Mouse (Mus musculus): ENCODE measurements around the gene Cwc22. TPM values are rescaled to one million over a fixed set of nuclear protein-coding genes. Genes with fewer than 3 reads are reported as not detected.

Cwc22 gene
- total and polyA plus RNA-seq, 3 experiments: 0.77 to 35.3 (median 27.6) TPM

DNA sequence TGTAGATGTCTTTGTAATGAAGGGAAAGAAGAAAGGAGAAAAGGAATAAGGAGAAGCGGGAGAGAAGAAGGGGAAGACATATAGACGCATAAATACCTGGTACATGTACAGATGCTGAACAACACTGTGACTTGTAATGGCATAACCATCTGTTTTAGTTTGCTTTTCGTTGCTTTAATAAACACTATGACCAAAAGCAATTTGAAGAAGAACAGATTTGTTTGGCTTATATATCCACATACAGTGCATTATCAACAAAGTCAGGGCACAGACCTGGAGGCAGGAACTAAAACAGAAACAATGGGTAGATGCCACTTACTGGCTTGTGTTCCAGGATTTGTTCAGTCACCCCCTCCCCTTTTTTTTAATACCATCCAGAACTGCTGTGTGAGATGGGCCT, 24.4 kb upstream of the Cwc22 start:
- no peak for DNase-seq

DNA sequence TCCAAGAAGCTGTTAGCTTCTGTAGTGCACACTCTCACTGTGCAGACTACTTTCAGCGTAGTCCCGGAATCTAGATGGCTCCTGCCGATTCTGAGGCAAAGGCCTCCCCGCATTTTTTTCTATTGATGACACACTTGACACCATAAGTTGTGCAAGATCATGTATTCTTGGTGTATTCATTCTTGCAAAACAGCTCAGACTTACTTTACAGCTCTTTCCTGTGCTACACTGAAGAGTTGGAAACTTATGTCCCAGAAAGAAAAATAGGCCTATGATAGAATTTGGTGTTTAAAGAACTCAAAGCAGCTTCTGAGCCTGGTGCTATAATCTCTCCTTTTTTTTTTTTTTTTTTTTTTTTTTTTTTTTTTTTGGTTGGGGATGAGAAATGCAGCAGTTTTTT, 23.8 kb upstream of the Cwc22 start:
- no peak for DNase-seq

DNA sequence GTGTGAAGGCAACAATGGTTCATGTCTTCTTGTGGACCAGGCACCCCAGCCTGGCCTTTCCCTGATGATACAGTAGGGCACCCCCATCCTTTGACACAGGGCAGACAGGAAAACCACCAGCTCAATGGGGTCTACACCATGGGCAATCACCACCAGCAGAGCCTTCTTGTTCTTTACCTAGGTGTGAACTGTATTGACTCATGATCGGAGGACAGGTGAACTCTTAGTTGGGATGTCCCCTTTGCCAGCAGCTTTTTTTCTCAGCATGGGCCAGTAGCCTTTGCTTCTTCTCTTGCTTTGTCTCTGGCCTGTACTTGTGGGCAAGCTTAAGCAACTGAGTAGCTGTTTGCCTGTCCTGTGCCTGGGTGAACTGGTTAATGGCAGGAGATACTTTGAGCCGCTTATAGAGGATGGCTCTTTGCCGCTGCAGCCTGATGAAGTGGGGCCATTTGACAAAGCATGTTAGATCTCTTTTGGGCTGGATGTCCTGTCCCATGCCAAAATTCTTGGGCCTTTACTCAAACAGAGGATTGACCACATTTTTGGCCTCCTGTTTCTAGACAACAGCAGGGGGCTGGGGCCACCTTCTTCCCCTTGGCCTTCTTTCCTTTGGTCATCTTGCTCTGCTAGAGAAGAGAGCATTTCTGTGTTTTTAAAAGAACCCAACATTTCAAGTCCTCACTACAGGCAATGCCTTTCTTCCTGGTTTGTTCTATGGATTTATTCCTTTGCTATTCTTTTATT, 16.4 kb upstream of the Cwc22 start:
- DNase-seq: no peak

DNA sequence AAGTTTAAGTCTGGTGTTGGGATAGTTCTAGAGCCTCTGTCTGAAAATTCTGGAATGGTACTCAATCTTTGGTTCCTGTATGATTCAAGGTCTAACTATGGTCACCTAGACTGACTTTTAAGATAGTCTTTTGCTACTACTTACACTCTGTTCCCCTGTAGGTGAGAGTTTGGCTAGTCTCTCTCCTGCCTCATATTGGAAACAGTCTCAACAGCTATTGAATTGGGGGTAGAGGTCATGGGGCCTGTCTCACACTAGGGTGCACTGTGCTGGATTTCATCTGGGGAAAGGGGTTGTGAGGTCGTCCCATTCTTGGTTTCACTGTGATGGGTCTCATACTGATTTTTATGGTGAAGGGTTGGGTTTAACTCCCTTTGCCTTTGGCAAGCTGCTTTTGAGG, 15.1 kb upstream of the Cwc22 start:
- no peak for DNase-seq

DNA sequence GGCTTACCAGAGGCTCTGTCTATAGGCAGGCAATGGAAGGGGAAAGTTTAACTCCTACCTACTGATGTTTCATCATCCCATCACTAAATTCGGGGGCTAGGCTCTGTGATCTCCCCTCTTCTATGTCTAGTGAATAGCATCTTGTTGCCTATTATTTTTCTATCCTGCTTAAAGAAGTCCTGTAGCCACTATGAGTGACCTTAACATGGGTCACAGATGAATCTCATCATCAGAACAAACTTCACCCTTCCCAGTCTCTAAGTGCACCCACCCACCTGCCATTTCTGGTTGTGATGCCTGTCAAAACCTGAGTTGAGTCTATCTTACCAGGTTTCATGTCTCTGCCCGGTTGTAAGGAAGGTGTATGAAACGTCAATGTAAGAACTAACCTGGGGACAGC, 14.5 kb upstream of the Cwc22 start:
- no peak for DNase-seq

DNA sequence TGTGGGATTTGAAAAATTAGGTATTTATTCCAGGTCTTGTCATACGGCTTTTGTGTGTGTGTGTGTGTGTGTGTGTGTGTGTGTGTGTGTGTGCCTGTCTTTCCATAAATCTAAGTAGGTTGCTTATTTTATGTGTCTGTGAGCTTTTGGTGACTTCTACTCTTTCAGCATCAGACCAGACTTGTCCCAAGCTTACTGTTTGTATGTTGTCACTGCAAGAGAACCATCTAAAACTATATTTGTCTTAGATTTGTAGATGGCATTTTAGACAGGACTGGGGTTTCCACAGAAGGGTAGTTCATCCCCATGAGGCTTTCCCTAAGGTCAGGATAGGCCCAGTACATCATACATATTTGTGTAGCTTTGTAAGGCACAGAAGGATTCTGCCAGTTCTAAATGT, 13.2 kb upstream of the Cwc22 start:
- no peak for DNase-seq

DNA sequence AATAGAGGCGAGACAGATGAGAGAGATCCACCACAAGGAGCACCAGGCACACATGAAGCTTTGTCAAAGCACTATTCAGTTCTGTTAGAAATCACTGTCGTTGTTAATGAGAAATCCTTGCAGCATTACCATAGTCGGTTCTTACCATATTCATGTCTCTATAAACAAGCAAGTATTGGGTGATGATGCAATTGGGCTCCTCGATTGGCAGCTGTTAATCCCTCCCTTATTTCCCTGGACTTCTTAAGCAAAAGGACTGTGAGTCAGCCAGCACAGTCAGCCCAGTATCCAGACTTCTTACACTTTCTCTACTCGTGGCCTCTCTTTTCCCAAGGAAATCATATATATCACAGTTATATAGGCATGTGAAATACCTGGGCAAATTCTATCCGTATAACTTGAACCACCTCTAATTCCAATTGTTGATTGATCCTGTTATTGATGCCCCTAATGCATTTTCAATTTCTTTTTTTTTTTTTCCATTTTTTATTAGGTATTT, 5.3 kb upstream of the Cwc22 start:
- no peak for DNase-seq

DNA sequence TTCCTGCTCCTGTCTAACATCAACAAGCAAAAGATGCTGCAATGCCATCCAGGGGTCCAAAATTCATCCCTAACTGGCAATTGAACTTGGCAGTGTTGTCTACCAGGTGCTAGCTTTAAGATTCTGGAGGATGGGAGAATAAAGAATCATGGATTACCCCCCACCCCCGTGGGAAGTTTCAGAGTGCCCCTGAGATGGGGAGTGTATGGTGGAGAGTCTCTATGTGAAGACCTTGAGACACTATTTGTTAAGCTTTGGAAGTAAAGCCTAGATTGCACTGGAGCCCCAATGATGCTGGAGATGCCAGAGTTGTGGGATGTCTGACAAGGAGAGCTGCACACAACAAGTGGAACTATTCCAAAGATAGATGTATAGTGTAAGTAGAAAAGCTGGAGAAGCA, 3.9 kb upstream of the Cwc22 start:
- no peak for DNase-seq

DNA sequence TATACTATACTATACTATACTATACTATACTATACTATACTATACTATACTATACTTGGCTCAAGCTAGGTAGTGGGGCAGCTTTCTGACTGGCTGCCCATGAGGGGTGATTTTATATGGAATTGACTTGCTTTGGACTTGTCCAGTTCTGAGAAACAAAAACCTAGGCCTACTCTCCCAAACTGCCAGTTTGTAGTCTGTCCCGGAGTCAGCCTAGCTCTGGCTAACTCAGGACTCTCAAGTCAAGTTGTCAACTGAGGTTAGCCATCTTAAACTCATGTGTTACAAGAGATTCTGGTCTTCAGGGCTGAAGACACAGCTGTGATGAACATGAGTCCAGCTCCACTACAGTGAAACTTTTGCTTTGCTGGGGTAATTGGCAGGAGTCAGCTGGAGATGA, 3.3 kb upstream of the Cwc22 start:
- no peak for DNase-seq

DNA sequence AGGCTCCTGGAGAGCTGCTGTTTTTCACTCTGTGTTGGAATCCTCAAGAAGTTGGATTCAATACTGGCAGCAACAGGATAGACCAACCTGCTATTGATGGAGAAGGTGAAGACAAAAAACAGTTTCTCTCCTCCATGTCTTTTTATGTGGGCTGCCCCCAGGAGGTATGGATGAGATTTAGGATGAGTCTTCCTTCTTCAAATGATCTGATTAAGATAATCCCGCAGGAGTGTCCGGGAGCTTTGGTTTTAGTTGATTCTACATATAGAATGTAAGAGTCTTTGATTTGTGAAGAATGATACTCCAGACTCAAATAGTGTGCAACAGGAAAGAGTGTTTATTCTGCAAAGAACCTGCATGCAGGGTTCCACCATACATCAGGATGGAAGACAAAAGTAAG, 2.7 kb upstream of the Cwc22 start:
- no peak for DNase-seq

DNA sequence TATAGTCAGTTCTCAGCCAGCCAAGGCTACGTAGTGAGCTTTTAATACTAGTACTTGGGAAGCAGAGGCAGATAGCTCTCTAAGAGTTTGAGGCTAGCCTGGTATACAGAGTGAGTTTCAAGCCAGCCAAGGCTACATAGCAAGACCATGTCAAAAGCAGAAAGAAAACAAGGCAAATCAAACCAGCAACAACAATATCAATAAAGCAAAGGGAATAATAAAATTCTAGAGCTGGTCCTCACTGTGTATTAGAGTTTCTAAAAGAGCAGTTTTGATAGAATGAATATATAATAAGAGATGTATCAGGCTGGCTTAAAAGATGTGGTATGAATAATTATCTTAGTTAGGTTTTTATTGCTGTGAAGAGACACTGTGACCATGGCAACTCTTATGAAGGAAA, 2.0 kb upstream of the Cwc22 start:
- no peak for DNase-seq

DNA sequence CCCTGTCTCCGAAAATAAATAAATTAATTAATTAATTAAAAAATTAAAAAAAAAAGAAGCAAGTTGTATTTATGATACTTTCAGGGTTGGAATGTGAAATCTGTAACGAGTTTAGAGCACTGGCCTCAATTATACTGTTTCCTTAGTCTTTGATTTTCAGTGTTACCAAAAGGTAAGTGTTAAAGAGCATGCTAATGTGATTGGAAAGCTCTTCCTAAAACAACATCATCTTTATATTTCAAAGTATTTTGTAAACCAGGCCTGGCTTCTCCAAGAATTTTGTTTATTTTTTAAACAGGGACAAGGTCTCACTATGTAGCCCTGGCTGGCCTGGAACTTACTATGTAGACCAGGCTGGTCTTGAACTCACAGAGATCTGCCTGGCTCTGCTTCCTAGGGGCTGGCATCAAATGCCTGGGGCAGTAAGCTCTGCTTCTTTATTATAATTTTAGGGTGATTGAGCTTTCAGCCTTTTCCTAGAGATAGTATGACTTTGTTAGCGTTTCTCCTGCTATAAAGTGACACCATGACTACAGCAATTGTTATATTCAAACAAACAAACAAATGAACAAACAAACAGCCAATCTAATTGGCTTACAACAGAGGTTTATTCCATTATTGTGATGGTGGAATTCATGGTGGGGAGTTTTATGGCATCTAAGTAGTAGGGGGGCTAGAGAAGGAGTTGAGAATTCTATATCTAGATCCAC, 1.1 kb upstream of the Cwc22 start:
- DNase-seq: no peak

DNA sequence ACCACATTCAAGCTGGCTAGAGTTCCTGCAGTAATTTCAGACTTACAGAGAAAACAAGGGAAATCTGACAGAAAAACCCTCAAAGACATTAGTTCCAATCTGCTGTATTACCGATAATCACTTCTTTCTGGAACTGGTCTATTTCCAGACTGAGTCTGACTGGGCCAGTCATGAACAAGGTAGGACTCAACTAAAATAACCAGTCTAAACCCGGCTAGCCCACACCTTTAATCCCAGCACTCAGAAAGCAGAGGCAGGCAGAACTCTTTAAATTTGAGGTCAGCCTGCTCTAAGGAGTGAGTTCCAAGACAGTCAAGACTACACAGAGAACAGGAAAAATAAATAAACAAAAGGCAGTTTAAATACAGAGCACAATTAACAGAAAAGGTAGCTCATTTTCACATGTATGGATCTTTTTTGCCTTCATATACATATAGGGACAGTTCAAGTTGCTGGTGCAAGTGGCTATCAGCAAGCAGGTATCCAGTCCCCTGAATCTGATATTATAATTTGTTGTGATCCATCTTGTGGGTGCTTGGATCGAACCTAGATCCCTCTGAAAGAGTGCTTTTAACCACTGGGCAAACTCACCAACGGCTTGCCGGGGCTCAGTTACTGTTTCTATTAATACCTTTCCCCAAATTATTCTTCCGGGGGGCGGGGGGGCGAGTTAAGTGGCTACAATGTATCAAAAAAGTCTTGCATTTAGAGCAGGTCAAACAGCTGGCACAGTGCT, 1.1 kb downstream of the Cwc22 start:
- no peak for DNase-seq

DNA sequence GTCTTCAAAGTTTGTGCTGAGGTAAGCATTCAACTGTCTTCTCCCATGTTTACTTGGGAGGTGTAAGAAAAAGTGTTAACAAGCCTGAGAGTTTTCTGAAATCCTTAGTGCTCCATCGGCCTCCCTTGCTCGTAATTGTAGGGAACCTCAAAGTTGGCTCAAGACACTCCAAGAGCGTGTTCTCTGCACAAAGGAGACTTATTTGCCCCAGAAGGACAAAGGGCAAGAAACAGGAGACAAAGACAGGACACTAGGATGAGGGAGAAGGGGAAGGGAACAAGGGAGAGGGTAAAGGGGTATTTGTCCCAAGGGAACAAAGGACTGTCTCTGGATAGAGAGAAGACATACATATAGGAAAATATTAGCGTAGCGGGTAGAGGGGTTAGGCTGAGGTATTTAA, 1.9 kb downstream of the Cwc22 start:
- no peak for DNase-seq

DNA sequence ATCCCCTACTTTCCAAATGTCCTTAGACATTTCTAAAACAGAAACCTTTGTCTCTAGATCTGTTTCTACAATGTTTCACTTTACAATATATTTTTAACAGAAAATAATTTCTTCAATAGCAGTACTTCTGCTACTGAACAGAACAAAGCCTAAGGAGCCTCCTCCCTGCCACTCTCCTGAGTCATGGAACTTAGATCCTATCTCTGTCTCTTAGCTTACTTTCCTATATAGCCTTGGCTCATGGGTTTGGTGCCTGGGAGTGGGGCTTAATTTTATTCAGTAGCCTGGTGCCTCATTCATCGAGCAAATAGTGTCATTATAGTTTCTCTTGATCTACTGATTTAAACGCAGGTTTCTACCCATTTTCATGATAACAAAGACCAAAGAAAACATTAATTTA, 4.2 kb downstream of the Cwc22 start:
- no peak for DNase-seq

DNA sequence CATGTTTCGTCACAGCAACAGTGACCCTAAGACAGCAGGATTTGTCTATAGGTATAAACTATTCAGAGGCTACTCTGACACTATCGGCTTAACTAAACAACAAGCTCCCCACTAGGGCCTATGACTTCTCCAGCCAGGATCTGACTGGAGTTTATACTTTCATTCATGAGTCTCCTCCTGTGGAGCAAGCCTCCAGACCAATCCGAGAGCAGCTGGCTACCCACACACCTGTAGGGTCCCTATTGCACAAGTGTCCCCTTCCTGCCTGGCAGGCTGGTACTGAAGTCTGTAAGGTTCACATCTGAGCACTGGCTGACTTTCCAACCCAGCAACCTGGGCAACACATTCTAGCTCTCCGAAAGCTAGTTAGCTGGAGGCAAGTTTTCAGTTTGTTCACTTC, 7.9 kb downstream of the Cwc22 start:
- no peak for DNase-seq

DNA sequence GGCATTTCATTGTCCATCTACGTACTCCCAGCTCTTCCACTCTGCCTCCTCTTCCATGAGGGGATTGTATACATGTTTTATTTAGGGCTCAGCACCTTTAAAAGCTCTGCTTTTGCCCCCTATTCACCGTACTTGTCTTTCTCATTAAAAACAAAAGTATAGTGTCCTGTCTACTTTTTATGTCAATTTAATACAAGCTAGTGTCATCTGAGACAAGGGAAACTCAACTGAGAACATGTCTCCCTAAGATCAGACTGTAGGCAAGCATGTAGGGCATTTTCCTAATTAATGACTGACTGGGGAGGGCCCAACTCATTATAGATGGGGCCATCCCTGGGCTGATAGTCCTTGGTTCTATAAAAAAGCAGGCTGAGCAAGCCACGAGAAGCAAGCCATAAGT, 8.4 kb downstream of the Cwc22 start:
- no peak for DNase-seq

DNA sequence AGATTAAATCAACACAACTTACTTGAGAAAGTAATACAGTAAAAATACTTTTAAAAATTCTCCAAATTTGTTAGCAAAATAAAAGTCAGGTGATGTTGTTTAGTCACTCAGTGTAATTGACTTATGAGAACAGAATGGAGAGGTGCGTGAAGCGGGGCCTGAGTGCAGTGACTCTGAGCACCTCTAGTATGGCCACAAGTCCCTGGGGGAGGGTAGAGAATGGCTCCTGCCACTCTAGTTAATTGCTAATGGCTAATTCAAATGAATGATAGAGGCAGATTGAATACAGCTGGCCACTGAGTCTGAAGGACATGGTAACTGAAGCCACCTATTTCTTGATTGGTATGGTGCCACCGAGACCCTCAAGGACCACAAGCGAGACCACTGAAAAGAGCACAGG, 12.0 kb downstream of the Cwc22 start:
- no peak for DNase-seq

DNA sequence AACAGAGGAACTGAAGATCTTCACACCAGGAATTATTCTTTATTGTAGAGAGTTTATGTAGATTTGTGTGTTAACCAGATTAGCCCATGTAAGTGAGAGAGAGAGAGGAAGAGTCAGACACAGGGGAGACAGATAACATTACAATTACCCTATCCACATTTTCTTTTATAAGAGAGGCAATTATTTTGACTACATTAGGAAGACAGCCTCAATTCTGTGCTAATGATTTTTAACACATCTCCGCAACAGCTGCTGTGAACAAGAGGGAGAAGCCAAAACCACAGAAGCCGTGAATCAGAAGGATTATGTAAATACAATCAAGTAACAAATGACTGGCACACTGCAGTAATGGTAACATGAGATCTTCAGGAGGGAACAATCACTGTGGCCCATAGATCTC, 12.5 kb downstream of the Cwc22 start:
- DNase-seq: no peak

DNA sequence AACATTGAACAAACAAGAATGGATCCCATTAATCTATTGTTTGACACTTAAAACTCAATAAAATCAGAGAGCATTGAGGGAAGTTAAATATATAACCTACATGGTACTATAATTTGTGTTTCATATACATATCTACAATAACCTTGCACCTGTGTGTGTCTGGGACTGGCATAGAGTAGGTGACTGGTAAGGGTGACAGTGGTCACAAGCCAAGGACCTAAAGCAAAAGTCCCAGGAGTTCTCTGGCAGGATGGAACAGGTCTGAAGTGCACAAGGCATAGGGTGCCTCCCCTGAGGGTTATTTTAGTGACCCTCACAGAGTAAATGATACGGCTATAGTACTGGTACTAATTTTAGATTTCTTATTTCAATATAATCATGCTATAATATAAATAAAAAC, 14.2 kb downstream of the Cwc22 start:
- no peak for DNase-seq

DNA sequence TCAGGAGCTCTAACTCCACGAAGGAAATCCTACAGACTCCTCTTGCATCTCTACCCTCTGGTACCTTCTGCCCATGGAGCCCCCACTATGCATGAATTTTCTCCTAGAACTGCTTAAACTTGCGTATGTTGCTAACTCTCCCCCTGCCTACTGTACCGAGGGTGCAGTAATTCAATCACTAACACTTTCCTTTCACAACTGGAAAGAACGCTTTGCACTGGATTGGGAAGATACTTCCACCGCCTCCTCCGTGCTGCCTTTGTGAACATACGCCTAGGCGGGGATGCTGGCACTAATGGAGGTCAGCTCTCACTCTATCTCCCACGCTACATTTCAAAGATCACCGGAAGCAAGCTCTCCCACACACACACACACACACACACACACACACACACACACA, 17.8 kb downstream of the Cwc22 start:
- DNase-seq: no peak

DNA sequence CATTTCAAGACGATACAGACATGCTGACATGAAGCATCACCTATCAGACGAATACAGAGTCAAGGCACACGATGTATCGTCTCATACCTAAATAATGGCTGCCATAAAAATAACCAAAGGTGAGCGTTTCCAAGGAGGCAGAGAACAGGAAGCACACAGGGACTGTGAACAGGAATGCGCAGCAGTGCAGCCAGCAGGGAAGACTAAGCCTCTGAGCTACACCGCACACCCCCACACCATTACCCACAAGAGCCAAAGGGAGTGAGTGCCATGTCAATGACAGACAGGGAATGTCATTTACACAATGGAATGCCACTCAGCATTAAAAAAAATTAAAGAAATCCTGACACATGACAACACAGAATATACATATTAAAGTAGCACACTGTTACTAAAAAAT, 19.7 kb downstream of the Cwc22 start:
- no peak for DNase-seq

DNA sequence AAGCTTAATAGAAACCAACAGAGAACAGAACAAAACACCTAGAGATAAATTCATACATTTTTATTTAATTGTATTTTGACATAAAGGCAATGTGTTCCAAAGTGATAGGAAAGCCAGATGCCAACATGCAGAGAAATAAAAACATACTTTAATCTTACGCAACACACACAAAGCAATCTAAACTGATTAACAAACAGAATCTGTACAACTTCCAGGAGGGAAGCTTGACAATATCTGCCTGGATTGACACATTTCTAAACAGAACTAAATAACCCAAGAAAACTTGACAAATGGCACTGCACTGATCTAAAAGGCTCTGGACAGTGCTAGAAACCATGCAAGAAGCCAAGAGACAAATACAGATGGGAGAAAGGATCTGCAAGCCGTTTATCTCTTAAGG, 20.2 kb downstream of the Cwc22 start:
- no peak for DNase-seq

Measured in adrenal gland, adult 2 months (tissue).